Comparison of ENCODE assay signal across 7 mouse cellular contexts in the genomic region with DNA sequence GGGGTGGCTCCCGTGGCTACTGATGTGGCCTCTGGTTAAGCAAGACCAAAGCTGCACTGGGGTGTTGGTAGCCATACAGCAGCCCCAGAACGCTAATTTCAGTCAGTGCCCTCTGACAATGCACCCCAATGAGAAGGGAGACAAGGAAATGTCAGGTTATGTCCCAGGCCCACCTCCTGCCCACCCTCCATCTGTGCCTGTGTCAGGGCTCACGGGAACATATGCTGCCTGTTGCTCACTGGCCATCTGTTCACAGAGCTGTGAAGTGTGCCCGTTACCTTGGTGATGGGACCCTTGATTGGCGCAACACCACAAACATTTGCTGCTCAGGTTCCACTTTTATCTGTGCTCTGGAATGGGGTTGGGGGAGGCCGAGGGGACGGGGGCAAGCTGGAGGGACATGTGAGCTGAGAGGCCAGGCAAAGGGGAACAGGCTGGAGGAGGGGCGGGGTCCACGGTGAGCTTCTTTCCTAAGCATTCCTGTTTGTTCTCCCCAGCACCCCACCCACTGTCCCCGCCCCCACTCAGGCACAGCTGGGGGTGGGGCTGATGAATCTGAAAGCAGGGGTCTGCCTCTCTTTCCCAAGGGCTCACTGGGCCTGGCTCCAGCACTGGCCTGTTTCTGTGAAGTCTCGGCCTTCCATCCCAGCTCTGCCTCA. TPM values are rescaled to one million over a fixed set of nuclear protein-coding genes. Genes with fewer than 3 reads are reported as not detected.
DNase-seq lines count a peak whose midpoint lies in the region; ATAC-seq and TF ChIP-seq lines count a peak whose summit lies in the region.

No protein-coding gene starts in this region.

- H3K27me3 ChIP-seq in lung, postnatal 0 days (replicated peaks; ENCODE audit: insufficient read depth, low read length): no peaks in the 10 kb centered on the region
- H3K27me3 ChIP-seq in embryonic facial prominence, embryonic 11.5 days (ENCODE audit: control insufficient read depth, insufficient read depth, low read length): no peaks in the 10 kb centered on the region
- no peaks in the 10 kb centered on the region for H3K27me3 ChIP-seq in thymus, adult 2 months (ENCODE audit: control insufficient read depth, insufficient read depth, low read length)

- 0 out of 2 replicates have a peak, but pooled peaks cover 4% of the 10 kb centered on the region for H3K4me1 ChIP-seq in lung, postnatal 0 days (ENCODE audit: insufficient read depth, low read depth, low read length)
- peaks cover 3% of the 10 kb centered on the region for H3K4me1 ChIP-seq in embryonic facial prominence, embryonic 11.5 days (ENCODE audit: control insufficient read depth, insufficient read depth, low read length)
- peaks cover 7% of the 10 kb centered on the region for H3K4me1 ChIP-seq in thymus, adult 2 months (replicated peaks; ENCODE audit: control insufficient read depth, insufficient read depth, low read length)

- DNase-seq in lung, postnatal 0 days (ENCODE audit: low spot score): peak; percentile 28
- no peak for DNase-seq in lung, adult 18-20 months
- peak; percentile 79 for DNase-seq in embryonic facial prominence, embryonic 11.5 days (ENCODE audit: low spot score)
- peak; percentile 35 for DNase-seq in hindlimb bud, embryonic 11.5 days (ENCODE audit: extremely low spot score, low read depth, low spot score)
- peak; percentile 12 to 35 for DNase-seq in lung, postnatal 4 days
- peak; percentile 44 for DNase-seq in yolk sac, embryonic 10.5 days (ENCODE audit: low spot score)
- DNase-seq in thymus, adult 2 months: no peak

- TF ChIP-seq CTCF in lung, postnatal 0 days (IDR thresholded peaks at IDR 0.05): no peak
- TF ChIP-seq CTCF in thymus, adult 2 months (IDR thresholded peaks at IDR 0.05; ENCODE audit: borderline replicate concordance, control insufficient read depth, extremely low read depth, insufficient read depth, low read length, poor library complexity): no peak

- 22% methylated on average over 10 of the region's 11 CpGs for WGBS in lung, postnatal 0 days
- WGBS in embryonic facial prominence, embryonic 11.5 days: 8% methylated on average over 11 of the region's 11 CpGs
- WGBS in thymus, adult 2 months: 69% methylated on average over 11 of the region's 11 CpGs

- H3K4me2 ChIP-seq in lung, postnatal 0 days (replicated peaks; ENCODE audit: low read depth, low read length): peak overlapping the region; percentile 27; the same call in 1 of the 2 replicates
- H3K4me2 ChIP-seq in embryonic facial prominence, embryonic 11.5 days (ENCODE audit: low read depth, low read length): peak overlapping the region; percentile 21

- H3K27ac ChIP-seq in lung, postnatal 0 days (ENCODE audit: low read length): no peak overlapping the region
- peak overlapping the region; percentile 44; the same call in 1 of the 2 replicates for H3K27ac ChIP-seq in embryonic facial prominence, embryonic 11.5 days (replicated peaks; ENCODE audit: low read depth, low read length)
- H3K27ac ChIP-seq in thymus, adult 2 months (ENCODE audit: control insufficient read depth, insufficient read depth, low read length): no peak overlapping the region

- TF ChIP-seq POLR2A in thymus, adult 2 months (IDR thresholded peaks at IDR 0.05; ENCODE audit: control insufficient read depth, extremely low read depth, insufficient read depth, low read length, poor library complexity): no peak

- peak; percentile 60 for ATAC-seq in lung, postnatal 0 days
- ATAC-seq in embryonic facial prominence, embryonic 11.5 days (replicated peaks; ENCODE audit: insufficient number of reproducible peaks, low FRiP score, low TSS enrichment, low read depth): peak; percentile 93

- H3K36me3 ChIP-seq in lung, postnatal 0 days (ENCODE audit: insufficient read depth, low read length): no peaks in the 10 kb centered on the region
- H3K36me3 ChIP-seq in embryonic facial prominence, embryonic 11.5 days (replicated peaks; ENCODE audit: control insufficient read depth, insufficient read depth, low read depth, low read length): no peaks in the 10 kb centered on the region
- no peaks in the 10 kb centered on the region for H3K36me3 ChIP-seq in thymus, adult 2 months (ENCODE audit: control insufficient read depth, insufficient read depth, low read length)

- H3K9ac ChIP-seq in lung, postnatal 0 days (replicated peaks; ENCODE audit: low read depth): no peak overlapping the region
- no peak overlapping the region for H3K9ac ChIP-seq in embryonic facial prominence, embryonic 11.5 days (replicated peaks; ENCODE audit: low read length)

- no peaks in the 10 kb centered on the region for H3K9me3 ChIP-seq in lung, postnatal 0 days (ENCODE audit: low read length)
- no peaks in the 10 kb centered on the region for H3K9me3 ChIP-seq in embryonic facial prominence, embryonic 11.5 days (replicated peaks; ENCODE audit: control insufficient read depth, low read length)

- TF ChIP-seq EP300 in lung, postnatal 0 days (IDR thresholded peaks at IDR 0.05): no peak

- no peak overlapping the region for H3K4me3 ChIP-seq in lung, postnatal 0 days (ENCODE audit: low read depth, low read length)
- no peak overlapping the region for H3K4me3 ChIP-seq in embryonic facial prominence, embryonic 11.5 days (ENCODE audit: low read depth, low read length)
- no peak overlapping the region for H3K4me3 ChIP-seq in thymus, adult 2 months (ENCODE audit: control insufficient read depth, insufficient read depth, low read length)

RNA-seq across cellular contexts. Expression of a gene that starts 44.6 kb away (rescaled TPM):
- 11.2 and 15.2 TPM in 2 replicates for polyA plus RNA-seq in lung, postnatal 0 days (2015; fragmentation: Nextera tagmentation; extraction: Ambion mirVana)
- polyA plus RNA-seq in embryonic facial prominence, embryonic 11.5 days (2014; fragmentation: Nextera tagmentation; extraction: Ambion mirVana): 30.2 and 30.6 TPM in 2 replicates
- 13.0 and 13.2 TPM in 2 replicates for polyA plus RNA-seq in thymus, adult 2 months (2012; rRNA removed)

RNA-seq across cellular contexts. Expression of a gene that starts 59.0 kb away (rescaled TPM):
- 201 and 214 TPM in 2 replicates for polyA plus RNA-seq in lung, postnatal 0 days (2015; fragmentation: Nextera tagmentation; extraction: Ambion mirVana)
- polyA plus RNA-seq in embryonic facial prominence, embryonic 11.5 days (2014; fragmentation: Nextera tagmentation; extraction: Ambion mirVana): 283 and 286 TPM in 2 replicates
- polyA plus RNA-seq in thymus, adult 2 months (2012; rRNA removed): 139 and 164 TPM in 2 replicates

RNA-seq across cellular contexts. Expression of a gene that starts 59.1 kb away (rescaled TPM):
- polyA plus RNA-seq in lung, postnatal 0 days (2015; fragmentation: Nextera tagmentation; extraction: Ambion mirVana): 29.4 and 29.9 TPM in 2 replicates
- 64.0 and 68.1 TPM in 2 replicates for polyA plus RNA-seq in embryonic facial prominence, embryonic 11.5 days (2014; fragmentation: Nextera tagmentation; extraction: Ambion mirVana)
- polyA plus RNA-seq in thymus, adult 2 months (2012; rRNA removed): 114 and 128 TPM in 2 replicates

Comparison
In these comparisons a context has a peak if more than half of its experiments do, and no peak if none do; other contexts are left out.
1. DNase-seq: peak in lung, postnatal 0 days (single experiment), embryonic facial prominence, embryonic 11.5 days (single experiment), hindlimb bud, embryonic 11.5 days (single experiment), lung, postnatal 4 days (2 of 2) and yolk sac, embryonic 10.5 days (single experiment); none in lung, adult 18-20 months (0 of 2) and thymus, adult 2 months (single experiment).